Mouse (Mus musculus) 416B (cell line): ENCODE measurements at regions not wholly inside any gene's neighbourhood (a gene's known extent, or its start where the extent isn't known, plus 50 kb on each side); places are given as distances from the start of the nearest gene placed in this dataset.
"Not testable (repeated sequence)": the region's sequence is repeated elsewhere in the genome, so short reads cannot be mapped to it uniquely, and the experiment has no call there.

Experiments used
- DNase-seq: peaks from one replicate; pipeline ENCODE4 v3.0.0; 2011; ENCODE audit warnings: low read depth

DNA sequence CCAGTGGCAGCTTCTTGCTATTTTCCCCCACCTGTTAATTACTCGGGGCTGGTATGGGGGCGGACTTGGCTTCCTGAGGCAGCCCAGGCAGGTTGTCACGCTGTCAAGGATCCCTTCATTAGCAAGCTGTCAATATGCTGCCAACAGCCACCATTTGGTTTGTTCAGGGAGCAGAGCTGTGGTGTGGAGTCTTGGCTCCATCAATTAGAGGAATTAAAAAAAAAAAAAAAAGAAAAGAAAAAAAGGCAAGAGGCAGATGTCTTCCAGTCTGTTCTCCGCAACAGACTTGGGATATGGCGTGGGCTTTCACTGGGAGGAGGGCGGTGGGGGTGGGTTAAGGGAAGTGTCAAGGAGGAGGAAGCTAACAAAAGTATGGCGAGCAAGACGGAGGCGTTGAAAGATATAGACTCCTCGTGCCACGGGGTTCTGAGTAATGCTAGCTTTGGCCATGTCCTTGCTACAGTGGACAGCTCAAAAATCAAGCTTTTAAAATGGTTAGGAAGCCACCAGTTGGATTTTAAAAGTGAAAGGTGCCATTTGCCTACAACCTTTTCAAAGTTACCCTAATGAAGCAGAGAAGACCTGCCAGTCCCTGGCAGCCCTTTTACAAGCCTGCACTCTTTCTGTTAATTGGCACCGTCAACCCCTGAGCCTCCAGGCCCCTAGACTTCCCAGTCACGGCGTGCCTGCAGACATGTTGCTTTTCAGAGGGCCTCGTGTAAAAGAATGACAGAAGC is 530.7 kb downstream of the Pdcd6ip start:
- DNase-seq = no peak

DNA sequence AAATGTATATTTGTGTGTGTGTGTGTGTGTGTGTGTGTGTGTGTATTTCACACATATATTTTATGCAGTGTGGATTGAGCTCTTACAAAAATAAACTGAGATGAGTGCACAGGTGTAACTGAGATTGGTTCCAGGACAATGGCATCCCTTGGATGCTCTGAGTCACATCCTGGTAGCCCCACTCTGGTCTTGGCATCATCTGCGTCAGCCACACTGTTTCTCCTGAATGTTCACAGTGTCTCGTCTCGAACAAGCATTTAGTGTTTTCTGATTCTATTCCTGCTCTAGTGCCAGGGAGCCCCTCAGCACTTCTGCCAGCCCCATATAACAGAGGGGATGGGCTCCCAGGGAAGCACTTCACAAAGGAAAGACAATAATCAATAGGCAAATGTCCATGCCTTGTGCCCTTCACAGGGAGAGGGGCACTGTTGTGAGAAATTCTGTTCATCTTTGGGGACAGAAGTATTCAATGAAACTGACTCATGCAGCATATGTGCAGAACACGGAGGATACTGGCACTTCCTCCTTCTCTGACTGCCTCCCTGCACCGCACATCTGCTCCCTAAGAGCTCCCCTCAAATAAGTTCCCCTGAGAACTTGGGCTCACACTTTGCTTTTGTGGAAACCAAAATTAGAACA is 536.2 kb downstream of the Pdcd6ip start:
- DNase-seq = no peak

DNA sequence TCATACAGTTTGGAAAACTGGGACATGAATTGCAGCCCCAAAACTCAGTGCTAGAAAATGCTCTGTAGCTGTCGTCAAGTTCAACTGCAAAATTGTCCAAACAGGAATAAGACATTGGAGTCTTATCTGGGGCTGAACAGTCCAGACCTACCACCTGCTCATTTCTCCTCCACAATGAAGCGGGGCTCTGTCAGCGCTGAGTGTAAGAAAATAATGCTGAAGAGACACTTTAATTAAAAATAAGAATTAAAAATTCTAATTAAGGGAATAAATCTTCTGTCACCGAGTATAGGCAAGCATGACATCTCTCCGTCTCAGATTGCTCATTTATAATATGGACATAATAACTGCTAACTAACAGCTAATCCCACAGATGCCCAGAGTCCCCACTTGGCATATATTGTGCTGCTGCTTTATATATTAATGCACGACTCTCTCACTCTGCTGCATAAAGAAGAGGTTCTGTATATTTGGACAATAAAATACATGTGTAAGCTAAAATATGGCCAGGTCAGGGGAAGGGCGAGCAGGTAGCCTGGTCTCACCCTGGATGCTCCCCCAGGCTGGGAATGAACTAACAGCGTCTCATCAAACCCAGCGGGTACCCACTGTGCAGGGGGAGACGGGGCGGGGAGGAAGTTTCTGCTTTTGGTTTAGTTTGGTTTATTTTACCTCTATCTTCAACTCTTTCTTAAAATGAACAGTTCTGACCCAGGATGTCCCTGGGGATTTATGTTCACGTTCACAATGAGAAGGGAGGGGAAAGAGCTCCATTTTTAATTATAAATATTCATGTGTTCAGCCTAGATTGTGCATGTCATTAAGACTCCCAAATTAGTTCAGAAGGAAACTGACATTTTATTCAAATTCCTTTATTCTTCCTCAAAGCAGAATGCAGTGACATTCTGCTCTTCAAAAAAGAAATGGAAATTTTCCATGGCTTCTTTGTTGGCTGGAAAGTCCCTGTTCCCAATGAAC is 544.9 kb downstream of the Pdcd6ip start:
- no peak for DNase-seq

DNA sequence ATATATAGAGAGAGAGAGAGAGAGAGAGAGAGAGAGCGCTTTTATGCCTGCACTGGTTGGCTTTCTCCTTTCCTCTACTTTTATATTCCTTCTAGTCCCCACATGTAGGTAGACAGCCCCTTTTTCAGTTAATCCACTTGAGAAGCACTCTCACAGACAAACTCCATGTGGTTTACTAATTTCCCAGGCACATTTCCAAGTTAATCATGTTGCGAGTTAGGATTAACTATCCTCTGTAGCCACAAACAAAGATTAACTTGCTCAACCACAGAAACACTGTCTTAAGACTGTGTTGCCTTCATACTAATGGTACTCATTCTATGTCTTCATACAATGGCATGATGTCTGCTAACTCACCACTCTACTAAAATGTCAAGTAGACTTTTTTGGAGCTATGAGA is 548.0 kb downstream of the Pdcd6ip start:
- DNase-seq = no peak

DNA sequence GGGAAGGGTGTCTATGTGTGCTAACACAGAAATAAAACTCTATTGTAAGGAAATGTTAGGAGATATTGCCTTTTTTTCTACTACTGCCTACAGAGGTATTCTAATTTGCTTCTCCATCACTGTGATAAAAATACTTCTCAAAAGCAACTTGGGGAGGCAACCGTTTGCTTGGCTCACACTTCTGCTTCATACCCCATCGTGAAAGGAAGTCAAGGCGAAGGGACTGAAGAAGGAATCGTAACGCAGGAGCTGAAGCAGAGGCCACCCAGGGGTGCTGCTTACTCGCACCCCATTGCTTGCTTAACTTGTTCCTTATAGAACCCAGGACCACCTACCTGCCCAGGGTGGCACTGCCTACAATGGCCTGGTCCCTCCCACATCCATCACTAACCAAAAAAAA is 550.0 kb downstream of the Pdcd6ip start:
- DNase-seq = no peak

DNA sequence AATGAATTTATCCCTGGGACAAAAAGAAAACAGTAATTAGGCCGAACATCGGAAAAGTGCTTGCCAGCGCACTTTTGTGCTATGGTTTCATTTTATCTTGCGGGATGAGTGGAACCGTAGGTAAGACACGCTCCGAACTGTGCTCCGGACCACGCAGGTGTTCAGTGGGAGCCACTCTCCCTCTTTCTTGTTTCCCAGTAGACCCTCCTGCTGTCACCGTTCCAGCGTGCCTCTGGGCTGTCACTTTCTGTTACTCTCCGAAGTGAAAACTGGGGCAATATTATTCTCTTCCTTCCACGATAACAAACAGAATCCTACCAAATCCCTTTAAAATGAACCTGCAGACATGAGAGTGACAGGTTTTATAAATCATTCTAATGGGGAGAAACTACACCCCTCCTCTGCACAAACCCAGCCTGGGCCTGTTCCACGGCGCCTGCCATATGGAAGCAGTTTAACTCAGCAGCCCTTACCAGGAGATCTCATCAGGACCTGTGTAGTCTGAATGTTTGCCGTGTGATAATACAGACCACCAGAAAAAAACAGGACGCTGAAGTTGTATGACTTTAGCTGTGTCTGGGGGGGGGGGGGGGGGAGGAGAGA is 550.5 kb downstream of the Pdcd6ip start:
- DNase-seq = no peak

DNA sequence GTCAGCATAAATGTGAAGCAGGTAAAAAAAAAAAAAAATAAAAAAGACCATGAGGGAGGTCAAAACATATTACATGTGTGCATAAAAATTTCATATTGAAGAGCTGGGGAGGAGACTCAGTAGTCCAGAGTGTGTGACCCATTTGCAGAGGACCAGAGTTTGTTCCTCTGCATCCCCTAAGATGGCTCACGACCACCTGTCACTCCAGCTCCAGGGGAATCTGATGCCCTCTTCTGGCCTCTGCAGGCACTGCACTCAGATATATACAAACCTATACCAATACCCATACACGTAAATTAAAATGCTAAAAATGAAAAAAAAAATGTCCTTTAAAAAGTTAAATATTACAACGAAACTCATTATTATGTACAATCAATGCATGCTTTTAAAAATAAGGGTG is 551.4 kb downstream of the Pdcd6ip start:
- DNase-seq = no peak

DNA sequence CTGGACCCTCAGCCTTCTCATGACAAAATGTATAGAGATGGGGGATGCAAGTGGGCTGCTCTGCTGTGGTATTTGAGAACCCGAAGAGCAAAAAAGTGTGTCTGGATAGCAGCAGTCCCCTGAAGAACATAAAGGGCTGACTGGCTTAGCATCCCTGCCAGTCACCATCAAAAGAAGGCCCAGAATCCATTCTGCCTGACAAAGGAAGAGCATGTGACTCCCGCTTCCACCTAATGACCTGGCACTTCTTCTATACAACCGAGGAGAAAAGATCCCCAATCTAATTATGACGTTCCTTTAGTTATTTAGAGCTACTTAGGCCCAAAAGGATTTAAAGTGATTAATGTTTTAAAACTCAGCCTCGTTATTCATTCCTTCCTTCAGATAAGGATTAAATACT is 559.0 kb downstream of the Pdcd6ip start:
- DNase-seq = no peak

DNA sequence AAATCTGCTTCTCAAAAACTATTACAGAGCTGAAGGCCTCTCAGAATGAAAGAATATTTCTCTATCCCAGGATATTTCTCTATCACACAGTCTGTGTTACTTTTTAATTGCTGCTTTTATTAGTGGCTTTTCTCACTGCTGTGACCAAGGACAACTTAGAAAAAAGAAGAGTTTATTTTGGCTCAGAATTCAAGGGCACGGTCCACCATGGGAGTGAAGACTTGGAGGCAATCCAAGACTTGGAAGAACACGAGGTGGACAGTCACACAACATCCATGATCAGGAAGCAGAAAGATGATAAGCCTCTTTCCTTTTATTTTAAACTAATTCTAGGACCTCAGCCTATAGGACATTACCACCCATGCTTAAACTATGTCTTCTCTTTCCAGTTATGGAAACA is 561.5 kb downstream of the Pdcd6ip start:
- no peak for DNase-seq

DNA sequence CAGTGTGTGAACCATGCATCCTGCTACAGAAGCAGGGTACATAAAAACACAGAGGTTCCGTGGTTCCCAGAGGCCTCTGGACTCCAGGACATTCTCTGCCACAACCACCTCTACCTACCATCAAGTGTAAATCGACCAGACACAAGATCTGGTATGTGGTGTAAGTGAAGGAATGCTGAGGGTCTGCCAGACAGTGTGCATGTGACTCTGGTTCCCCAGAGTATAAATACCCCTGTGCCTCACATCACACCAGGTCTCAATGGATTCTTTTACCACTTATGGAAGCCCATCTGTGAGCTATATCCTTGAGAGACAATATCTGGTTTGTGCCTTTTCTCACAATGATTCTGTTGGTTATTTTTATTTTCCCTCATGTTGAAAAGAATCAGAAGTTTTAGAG is 563.0 kb downstream of the Pdcd6ip start:
- DNase-seq = no peak

DNA sequence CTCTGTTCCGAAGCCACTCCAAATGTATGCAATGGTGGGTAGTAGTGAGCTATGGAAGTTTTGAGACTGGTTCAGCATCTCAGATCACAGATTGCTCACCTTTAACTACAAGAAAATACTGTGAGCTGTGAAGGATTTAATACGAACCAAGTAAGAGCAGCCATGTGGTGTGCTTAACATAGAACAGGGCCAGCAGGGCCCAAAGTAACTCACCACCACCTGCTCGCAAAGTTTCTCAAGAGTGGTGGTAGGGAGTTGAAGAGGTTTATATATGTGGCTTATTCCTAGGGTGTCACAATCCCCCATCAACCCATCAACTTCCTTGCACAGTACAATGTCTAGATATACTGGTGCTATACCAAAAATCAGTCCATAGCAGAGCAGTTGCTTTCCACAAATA is 573.4 kb downstream of the Pdcd6ip start:
- no peak for DNase-seq

DNA sequence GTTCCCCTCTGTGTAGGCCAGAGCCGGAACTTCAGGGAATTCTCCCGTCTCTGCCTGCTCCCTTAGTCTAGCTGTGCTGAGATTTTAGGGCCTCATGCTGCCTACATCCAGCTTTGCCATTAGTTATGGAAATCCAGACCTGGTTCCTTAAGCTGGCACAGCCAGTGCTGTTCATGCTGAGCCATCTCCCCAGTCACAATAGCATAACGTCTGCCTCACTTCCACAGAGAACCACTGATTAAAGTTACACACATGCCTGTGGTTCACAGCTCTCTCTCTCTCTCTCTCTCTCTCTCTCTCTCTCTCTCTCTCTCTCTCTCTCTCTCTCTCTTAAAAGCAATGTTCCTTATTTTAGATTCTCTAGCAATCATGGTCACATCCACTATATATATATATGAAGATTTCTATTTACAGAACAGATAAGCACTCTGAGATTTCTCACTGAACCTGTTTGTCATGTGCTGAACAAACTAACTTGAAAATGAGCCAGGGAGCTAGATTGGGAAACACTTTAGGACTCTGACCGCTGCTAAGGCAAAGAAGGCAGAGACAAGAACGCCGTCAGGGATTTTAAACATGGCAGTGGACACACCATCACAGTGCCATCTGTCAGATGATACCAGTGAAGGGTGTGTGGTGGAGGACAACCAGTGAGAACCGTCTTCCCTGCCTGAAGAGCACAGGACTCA is 584.9 kb downstream of the Pdcd6ip start:
- DNase-seq = no peak

DNA sequence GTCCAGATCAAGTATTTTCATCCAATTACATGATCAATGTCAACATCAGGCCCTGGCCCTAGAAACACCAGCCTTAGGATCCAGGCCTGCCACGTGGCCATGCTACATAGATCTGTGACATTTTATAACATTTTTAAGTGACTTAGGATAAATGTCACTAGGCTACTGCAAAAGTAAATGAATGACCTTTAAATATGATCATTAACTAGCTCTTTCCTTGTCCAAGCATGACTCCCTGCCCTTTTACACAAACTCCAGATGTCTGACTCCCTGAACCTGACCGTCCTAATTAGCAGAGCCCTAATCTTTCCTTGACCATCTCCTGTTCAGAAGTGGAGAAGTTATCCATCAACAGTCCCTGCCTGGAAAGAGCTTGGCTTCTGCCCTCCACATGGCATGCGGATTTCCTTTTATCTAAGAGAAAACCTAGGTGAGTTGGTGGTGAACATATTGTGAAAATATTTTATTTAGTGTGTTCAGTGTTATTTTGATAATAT is 585.8 kb downstream of the Pdcd6ip start:
- DNase-seq = no peak

DNA sequence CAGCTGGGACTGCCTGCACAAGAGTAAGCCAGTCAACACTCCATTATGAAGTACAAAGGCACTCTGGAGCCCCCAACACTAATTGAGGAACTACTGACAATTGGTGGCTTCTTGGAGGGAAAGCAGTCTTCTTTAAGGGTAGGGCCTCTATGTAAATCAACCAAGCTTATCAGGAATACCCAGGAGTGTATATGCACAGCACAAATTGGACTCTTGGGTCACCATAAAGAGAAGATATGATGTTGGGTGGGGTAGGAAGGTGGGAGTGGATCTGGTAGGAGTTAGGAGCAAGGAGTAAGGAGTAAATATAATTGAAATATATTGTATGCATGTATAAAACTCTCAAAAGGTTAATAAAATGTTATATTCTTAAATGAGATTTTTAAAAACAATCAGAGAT is 587.7 kb downstream of the Pdcd6ip start:
- no peak for DNase-seq

DNA sequence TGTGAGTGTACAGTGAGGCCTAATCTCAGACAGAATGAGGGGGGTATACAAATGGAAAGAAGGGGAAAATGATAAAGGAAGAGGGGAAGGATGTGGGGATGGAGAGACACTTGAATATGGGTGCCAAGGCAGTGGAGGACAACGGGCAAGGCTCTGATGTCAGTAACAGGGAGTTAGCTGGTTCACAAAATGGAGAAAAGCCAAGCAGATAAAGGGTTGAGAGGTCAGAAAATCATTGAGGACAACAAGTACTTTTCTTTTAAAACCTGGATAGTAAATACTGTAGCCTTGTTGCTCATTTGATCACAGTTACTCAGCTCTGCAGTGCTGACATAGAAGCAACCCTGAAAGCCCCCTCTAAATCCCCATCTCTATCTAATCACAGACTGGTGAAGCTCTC is 588.3 kb downstream of the Pdcd6ip start:
- no peak for DNase-seq

DNA sequence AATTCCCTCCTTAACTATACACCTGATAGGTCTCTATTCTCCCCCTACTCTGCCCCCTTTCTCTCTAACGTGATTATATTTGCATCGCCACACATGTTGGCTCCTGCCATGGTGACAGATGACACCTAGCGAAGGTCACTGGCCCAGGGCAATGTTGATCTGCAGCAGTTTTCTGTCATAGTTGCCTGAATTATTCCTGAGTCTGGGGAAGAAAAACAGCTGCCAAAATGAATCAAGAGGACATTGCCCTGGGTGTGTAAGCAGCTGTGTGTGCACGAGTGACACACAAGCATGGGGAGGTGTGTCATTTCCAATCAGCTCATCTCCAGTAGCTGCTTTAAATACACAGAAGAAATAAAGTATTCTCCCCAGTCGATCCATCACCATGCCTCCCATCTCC is 592.5 kb downstream of the Pdcd6ip start:
- no peak for DNase-seq

DNA sequence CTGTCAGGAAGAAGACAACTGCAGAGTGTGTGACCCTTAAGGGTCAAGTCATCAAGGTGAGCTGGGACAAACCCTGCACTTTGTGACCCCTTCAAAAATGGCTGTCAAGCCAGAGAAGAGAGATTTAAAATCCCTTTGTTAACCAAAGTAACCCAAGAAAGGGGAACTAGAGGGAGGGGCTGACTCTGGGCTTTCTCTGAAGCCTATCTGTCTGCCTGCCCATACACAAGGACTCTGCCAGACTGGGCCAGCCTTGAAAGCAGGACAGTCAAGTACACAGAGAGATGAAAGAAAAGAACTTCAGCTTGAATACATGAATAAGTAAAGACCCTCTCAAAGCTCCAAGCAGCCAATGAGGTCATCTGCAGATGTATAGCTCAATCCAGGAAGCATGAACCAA is 595.3 kb downstream of the Pdcd6ip start:
- DNase-seq = no peak

DNA sequence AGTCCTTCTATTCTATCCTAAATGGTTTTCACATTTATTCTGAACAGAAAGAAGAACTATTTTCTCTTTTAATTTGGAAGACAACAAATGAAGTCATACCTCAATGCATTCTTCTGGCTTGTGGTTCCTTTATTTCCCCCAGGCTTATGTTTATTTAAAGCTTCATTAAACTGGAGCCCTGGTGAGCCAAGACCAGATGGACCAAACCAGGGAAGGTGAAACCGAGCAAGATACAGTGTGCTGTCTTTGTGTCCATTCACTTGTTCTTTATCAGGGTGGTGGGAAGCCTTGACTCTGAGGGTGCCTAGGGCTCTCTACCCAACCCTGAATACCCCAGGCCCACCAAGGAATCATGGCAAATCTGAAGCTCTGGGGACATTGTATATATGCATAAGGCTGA is 606.3 kb downstream of the Pdcd6ip start:
- no peak for DNase-seq

DNA sequence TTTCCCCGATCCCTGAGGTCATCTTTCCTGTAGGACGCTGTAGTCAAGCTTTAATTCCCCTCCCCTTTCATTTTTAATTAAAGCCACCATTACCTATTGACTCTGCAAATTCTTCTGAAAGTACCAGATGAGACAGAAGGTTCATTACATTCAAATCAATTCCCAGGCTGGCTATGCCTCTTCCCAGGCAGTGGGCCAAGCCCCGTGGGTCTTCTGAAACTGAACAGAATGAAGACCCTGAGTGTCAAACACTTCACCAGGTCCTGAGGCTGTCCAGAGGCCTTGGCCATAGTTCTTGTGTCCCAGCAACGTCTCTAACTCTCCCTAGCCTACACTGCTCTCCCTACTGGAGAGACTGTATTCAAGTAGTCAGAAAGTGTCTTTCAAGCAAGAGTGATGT is 607.4 kb downstream of the Pdcd6ip start:
- no peak for DNase-seq

DNA sequence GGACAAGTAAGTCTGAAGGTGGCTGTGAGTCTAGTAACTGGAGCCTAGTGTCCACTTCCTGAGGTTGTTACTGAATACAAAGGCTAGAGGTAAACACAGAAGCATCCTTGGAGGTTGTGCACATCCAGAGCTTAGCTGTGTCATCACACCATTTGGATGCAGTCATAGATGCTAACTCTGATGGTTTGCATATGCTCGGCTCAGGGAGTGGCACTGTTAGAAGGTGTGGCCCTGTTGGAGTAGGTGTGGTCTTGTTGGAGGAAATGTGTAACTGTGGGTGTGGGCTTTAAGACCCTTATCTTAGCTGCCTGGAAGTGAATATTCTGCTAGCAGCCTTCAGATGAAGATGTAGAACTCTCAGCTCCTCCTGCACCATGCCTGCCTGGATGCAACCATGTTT is 612.6 kb downstream of the Pdcd6ip start:
- not testable (repeated sequence) for DNase-seq

DNA sequence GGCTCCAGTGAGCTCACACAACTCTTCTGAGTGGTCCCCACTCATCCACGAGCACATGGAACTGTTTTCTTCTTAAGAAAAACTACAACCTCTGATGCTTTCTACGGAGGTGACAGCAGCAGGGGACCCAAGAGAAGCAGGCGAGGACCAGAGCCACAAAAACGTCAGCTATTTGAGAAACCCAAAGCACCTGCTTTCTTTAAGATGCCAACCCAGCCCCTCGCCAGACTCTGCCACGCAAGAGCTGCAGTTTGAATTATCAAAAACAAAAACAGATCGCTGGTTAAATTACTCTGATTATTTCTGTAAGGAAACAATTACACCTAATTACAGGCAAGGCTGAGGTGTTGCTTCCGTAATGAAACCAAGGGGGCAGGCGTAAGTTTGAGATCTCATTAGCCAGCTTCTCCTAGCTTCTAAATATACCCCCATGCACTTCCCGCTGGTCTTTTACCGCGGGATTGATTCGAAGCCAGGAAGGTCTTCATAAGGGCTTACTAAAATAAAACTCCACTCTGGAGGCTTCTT is 614.1 kb downstream of the Pdcd6ip start:
- no peak for DNase-seq
